Mouse (Mus musculus) cerebellum, adult 2 months (tissue): ENCODE measurements at regions not wholly inside any gene's neighbourhood (a gene's known extent, or its start where the extent isn't known, plus 50 kb on each side); places are given as distances from the start of the nearest gene placed in this dataset.

Source experiments
- DNase-seq, 2 experiments: peaks; one replicate each; pipeline ENCODE4 v3.0.0; 2021
- H3K27ac ChIP-seq: fragments of 200-500 bp; 2 replicates; pipeline ENCODE4 v1.5.1; 2012; ENCODE audit warnings: low read length, control low read depth, inconsistent platforms; ENCODE audit not compliant: insufficient read depth
- H3K27me3 ChIP-seq: fragments of 200-500 bp; 2 replicates; pipeline ENCODE4 v1.6.1; 2012; ENCODE audit warnings: inconsistent platforms, mild to moderate bottlenecking, low read length, moderate library complexity; ENCODE audit not compliant: control insufficient read depth, insufficient read depth
- H3K4me1 ChIP-seq: fragments of 200-500 bp; 2 replicates; pipeline ENCODE4 v1.6.1; 2011; ENCODE audit warnings: low read length; ENCODE audit not compliant: control insufficient read depth, insufficient read depth
- H3K4me3 ChIP-seq: fragments of 200-500 bp; replicated peaks from 2 replicates; pipeline ENCODE3; 2011; ENCODE audit warnings: mild to moderate bottlenecking, low read depth, low read length, control low read depth; ENCODE audit not compliant: insufficient read depth
- CTCF ChIP-seq: fragments of 200-500 bp; IDR thresholded peaks from 2 replicates; pipeline ENCODE4 v1.5.1; 2011; ENCODE audit warnings: low read depth, mild to moderate bottlenecking, control low read depth, low read length, moderate library complexity, borderline replicate concordance; ENCODE audit not compliant: insufficient read depth
- POLR2A ChIP-seq: fragments of 200-500 bp; IDR thresholded peaks from 2 replicates; pipeline ENCODE4 v1.6.1; 2011; ENCODE audit warnings: low read length, control low read depth, borderline replicate concordance; ENCODE audit not compliant: insufficient read depth
- WGBS: fragments of 180-500 bp; shearing (Covaris S2); methylation state at CpG from one replicate; pipeline ENCODE4 v1.1.7; 2018; 5-methylcytosine and 5-hydroxymethylcytosine counted together

DNA sequence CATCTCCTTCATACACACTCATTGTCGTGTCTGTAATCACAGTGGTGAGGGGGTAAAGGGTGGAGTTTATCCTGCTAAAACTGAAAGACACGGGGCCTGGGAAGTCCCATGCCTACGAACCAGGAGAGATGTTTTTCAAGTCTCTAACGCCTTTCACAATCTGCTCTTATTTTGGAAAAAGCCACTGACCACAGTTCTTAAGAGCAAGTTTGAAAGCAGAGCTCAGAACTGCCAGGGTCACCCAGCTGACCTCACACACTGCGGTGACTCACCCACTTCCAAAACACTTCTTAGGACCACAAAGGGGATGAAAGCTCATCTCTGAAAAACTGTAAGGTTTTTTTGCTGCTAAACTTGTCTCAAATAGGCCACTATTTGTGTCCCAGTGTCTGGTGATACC, 66.7 kb downstream of the Hoxa1 start:
- H3K27me3 ChIP-seq, result no peaks in the 10 kb centered on the region
- H3K27ac ChIP-seq, result no peak overlapping the region
- TF ChIP-seq CTCF (no peak), POLR2A (no peak)
- 69% methylated on average over 5 of the region's 5 CpGs for WGBS
- no peak for DNase-seq
- no peaks in the 10 kb centered on the region for H3K4me1 ChIP-seq
- no peak overlapping the region for H3K4me3 ChIP-seq

DNA sequence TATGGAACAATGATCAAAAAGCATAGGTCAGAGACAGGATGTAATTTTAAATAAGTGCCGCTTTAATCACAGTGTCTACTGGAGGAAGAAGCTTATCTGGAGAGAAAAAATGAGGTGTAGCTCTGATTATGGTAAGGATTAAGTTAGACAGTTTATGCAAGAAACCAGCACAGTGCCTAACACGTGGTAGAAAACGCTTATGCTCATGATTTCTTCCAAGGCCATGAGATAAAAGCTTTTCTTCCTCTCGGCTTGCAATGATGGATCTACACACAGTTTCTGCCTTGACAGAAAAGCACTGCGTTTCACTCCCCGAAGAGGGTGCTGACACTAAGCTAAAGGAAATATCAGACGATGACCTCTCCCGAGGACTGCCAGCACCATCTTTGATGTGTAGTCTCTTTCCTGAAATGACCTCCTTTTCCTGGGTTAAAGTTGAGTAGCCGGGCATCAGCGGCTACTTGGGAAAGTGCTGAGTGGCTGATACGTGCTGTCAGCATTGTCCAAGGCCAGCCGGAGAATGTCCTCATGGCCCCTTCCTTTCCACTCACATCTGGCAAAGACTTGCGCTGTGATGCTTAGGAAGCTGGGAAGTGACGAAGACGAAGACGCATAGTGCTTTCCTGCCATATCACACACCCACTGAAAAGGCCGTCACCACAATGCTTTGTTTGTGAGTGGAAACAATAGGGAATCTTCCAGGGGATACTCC, 72.0 kb downstream of the Hoxa1 start:
- TF ChIP-seq POLR2A, result no peak
- H3K27ac ChIP-seq, result no peak overlapping the region
- H3K27me3 ChIP-seq, result no peaks in the 10 kb centered on the region
- DNase-seq, result no peak
- no peak overlapping the region for H3K4me3 ChIP-seq
- 90% methylated on average over 17 of the region's 17 CpGs for WGBS
- no peaks in the 10 kb centered on the region for H3K4me1 ChIP-seq

DNA sequence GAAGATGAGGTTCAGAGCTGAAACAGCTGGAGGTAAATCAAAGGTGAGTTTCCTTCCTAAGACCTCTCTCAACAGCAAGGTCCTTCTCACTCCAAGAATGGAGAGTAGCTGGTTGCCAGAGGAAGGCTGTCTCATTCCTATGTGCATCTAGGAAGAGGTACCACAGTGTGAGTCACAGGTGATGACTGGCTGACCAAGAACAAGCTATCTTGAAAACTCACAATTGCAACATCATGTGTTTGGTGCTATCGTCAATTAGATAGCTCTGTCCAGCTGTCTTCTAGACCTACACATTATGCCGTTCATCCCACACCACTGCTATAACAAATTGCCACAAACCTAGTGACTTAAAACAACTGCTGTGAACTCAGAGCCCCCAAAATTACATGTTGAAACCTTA, 72.3 kb upstream of the Skap2 start:
- DNase-seq, result no peak
- no peaks in the 10 kb centered on the region for H3K4me1 ChIP-seq
- no peaks in the 10 kb centered on the region for H3K27me3 ChIP-seq
- 98% methylated on average over 2 of the region's 2 CpGs for WGBS
- TF ChIP-seq CTCF, result no peak
- no peak for TF ChIP-seq POLR2A
- H3K27ac ChIP-seq, result no peak overlapping the region
- no peak overlapping the region for H3K4me3 ChIP-seq

DNA sequence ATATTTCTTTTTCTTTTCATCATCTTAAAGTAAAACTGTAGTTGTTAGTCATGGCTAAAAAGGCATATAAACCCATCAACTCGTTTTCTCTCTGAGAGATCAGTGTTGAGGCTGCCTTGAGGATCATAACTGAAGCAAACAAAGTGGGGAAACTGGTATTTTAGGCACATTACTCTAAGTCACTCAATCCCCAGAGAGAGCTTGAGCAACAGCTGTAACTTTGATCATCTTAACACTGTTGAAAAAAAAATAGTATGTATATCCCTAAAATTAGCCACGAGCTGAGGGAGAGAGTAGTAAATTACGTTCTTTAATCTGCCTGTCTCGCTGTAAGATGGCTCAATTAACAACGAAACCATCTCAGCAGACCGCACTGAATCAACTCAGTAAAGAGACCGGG, 67.2 kb upstream of the Skap2 start:
- no peak overlapping the region for H3K4me3 ChIP-seq
- H3K4me1 ChIP-seq, result no peaks in the 10 kb centered on the region
- TF ChIP-seq POLR2A, result no peak
- TF ChIP-seq CTCF, result no peak
- no peak for DNase-seq
- WGBS, result 42% methylated on average over 7 of the region's 7 CpGs
- H3K27ac ChIP-seq, result no peak overlapping the region
- H3K27me3 ChIP-seq, result no peaks in the 10 kb centered on the region; the same call in 1 of the 2 replicates

DNA sequence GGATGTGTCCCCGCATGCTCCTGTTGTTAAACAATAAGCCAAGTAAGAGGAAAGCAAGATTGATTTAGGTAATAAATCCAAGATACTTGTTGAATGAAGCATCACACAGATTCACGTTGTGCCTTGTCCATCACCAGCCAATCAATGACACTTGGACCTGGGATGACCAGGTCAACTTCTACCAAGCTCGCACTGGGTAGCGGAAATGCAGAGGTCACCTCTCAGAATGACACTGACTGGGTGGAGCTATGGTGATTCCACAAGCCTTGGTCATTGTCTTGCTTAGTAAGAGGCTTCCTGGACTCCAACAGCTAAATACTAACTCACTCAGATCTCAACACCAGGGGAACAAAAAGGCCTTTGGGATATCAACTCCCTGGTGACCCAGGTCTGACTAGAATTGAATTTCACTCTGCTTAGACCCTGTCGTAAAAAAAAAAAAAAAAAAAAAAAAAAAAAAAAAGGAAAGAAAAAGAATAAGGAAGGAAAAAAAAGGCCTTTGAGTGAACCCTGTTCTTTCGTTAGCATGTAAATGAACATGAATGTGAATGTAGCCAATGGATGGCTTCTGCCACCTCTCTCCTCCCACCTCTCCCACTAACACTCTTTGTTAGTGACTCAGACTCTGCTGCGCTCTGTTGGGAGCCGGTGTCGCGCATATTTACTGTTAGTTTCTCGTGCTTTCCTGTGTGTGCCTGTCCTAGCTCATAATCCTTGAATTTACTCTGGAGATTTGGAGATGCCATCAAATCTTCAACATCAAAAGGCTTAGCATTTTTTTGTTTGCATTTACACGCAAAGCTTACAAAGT, 66.4 kb upstream of the Skap2 start:
- Histone ChIP-seq H3K4me1 (no peaks in the 10 kb centered on the region), H3K27me3 (no peaks in the 10 kb centered on the region; the same call in 1 of the 2 replicates), H3K27ac (no peak overlapping the region), H3K4me3 (no peak overlapping the region)
- no peak for DNase-seq
- TF ChIP-seq CTCF, result no peak
- TF ChIP-seq POLR2A, result no peak
- WGBS, result 48% methylated on average over 12 of the region's 12 CpGs

DNA sequence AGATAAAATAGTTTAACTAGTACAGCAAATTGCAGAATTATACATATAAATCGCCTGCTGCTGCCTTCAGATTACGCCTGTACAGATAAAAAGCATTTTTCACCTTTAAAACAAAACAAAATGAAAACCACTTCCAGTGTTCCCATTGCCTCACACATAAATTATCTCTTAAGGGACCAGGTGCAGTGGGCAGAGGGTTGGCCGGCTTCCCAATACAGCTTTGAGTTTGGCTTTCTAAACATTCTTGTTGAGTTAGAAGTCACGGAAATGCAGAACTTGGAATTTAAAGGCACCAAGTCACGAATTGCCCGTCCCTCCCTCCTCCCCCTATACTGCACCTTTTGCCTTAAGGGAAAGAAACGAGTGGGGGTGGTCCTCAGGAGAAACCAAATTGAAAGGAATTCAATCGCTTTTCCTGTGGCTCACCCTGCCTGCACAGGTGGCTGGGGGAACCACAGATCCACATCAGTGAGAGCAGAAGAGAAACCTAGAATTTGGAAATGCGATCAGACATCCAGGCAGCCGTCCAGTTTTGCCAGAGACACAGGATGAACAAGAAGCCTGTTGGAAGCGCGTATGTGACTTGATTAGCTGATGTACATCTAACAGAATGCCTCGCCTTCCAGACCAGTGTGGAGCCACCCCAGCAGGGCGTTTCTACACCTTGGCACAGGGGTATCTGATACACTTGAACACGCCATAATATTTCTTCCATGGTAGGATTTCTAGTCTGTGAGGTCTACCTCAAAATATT, 64.0 kb upstream of the Skap2 start:
- H3K4me3 ChIP-seq, result no peak overlapping the region

DNA sequence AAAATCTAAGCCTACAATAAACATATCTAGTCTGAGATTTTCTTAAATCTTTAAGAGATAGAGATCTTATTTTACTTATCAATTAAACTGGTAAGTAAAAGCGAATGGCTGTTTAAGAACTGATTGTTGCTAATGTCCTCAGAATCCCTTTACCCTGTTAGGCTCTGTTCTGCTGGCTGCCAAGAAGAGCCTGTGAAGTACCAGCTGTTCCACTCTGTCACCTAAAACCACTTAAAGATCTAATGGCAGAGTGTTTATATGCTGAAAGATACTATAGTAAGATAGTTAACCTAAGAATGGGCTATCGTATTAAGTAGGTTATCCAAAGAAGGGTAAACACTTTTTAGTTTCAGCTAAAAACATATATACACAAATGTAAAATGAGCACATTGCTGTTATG, 62.6 kb upstream of the Skap2 start:
- Histone ChIP-seq H3K4me3 (no peak overlapping the region), H3K27ac (no peak overlapping the region), H3K4me1 (no peaks in the 10 kb centered on the region), H3K27me3 (no peaks in the 10 kb centered on the region; the same call in 1 of the 2 replicates)
- no peak for DNase-seq
- TF ChIP-seq POLR2A, result no peak
- no peak for TF ChIP-seq CTCF
- WGBS, result 92% methylated on average over 2 of the region's 2 CpGs

More for the DNA sequence above, 64.0 kb upstream of the Skap2 start:
- no peaks in the 10 kb centered on the region; the same call in 1 of the 2 replicates for H3K27me3 ChIP-seq
- 24% methylated on average over 15 of the region's 15 CpGs for WGBS
- DNase-seq, result no peak
- no peak for TF ChIP-seq CTCF
- no peak for TF ChIP-seq POLR2A
- H3K4me1 ChIP-seq, result no peaks in the 10 kb centered on the region
- H3K27ac ChIP-seq, result no peak overlapping the region

DNA sequence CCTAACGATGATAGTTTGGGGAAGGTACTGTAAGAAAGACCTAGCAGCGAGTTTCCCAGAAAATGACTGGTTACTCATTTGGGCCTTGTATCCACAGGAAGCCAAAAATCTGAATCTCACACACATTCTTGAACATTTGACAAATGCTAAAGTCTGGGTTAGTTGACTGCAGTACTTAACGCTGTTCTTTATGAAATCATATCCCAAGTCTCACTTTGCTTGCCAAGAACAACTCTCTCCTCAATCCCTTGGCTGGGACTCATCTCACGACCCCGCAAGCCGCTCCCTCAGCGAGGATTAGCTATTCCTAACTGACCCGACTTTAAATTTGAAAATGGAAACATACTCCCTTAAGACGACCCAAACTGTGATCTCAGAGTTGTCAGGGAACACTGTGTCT, 54.8 kb upstream of the Skap2 start:
- DNase-seq, result no peak
- no peak for TF ChIP-seq CTCF
- TF ChIP-seq POLR2A, result no peak
- H3K4me1 ChIP-seq, result no peaks in the 10 kb centered on the region
- H3K27ac ChIP-seq, result no peak overlapping the region
- no peak overlapping the region for H3K4me3 ChIP-seq
- no peaks in the 10 kb centered on the region for H3K27me3 ChIP-seq
- WGBS, result 60% methylated on average over 9 of the region's 9 CpGs
